Mouse (Mus musculus) cerebellum, adult 11-12 months (tissue): Measurements from ENCODE around the gene Topors.
A peak's percentile ranks its signal among the peaks of the same experiment; 100 is the strongest.

Experiments used
- DNase-seq: peaks from one replicate; pipeline ENCODE4 v3.0.0; 2022

The Topors gene

GRCm38 (mm10) chr4:40244035-40244434 is 25.6 kb downstream of the Topors start:
- DNase-seq: no peak

- DNase-seq: no peak
These were observed 26.6 kb downstream of the Topors start for GRCm38 (mm10) chr4:40243006-40243405.

- no peak for DNase-seq
These were observed 27.7 kb downstream of the Topors start for GRCm38 (mm10) chr4:40241928-40242327.

- DNase-seq: no peak
These were observed 29.3 kb downstream of the Topors start for GRCm38 (mm10) chr4:40240272-40240744.

GRCm38 (mm10) chr4:40239409-40240271 is 30.0 kb downstream of the Topors start, which contains the start of gene Ddx58:
Gene Ddx58 (minus strand): TSS chr4:40239828.
- DNase-seq: no peak

- peak; percentile 25 for DNase-seq
These were observed 30.9 kb downstream of the Topors start for GRCm38 (mm10) chr4:40238483-40239408.

GRCm38 (mm10) chr4:40236829-40237228 is 32.8 kb downstream of the Topors start:
- DNase-seq: no peak

- no peak for DNase-seq
These were observed 35.4 kb downstream of the Topors start for GRCm38 (mm10) chr4:40234256-40234655.

- no peak for DNase-seq
These were observed 36.5 kb downstream of the Topors start for GRCm38 (mm10) chr4:40233062-40233664.

- DNase-seq: no peak
These were observed 39.9 kb downstream of the Topors start for GRCm38 (mm10) chr4:40229723-40230122.

- DNase-seq: no peak
These were observed 41.8 kb downstream of the Topors start for GRCm38 (mm10) chr4:40227886-40228285.

GRCm38 (mm10) chr4:40227131-40227530 is 42.5 kb downstream of the Topors start:
- no peak for DNase-seq

- no peak for DNase-seq
These were observed 43.6 kb downstream of the Topors start for GRCm38 (mm10) chr4:40226095-40226494.

GRCm38 (mm10) chr4:40221876-40222585 is 47.6 kb downstream of the Topors start:
- DNase-seq: no peak

- DNase-seq: no peak
These were observed 48.5 kb downstream of the Topors start for GRCm38 (mm10) chr4:40221004-40221760.

GRCm38 (mm10) chr4:40220437-40220836 is 49.2 kb downstream of the Topors start:
- no peak for DNase-seq

GRCm38 (mm10) chr4:40218382-40218781 is 51.3 kb downstream of the Topors start:
- no peak for DNase-seq

- no peak for DNase-seq
These were observed 51.7 kb downstream of the Topors start for GRCm38 (mm10) chr4:40217910-40218309.

- DNase-seq: no peak
These were observed 57.5 kb downstream of the Topors start for GRCm38 (mm10) chr4:40212177-40212576.
